Mouse (Mus musculus) CH12.LX (cell line): Measurements from ENCODE around the gene Zcchc24. TPM values are rescaled to one million over a fixed set of nuclear protein-coding genes. Genes with fewer than 3 reads are reported as not detected.

Source experiments
- DNase-seq: peaks from one replicate; pipeline ENCODE4 v3.0.0-alpha.2; 2013; ENCODE audit errors: extremely low read depth
- H3K27ac ChIP-seq: 2 replicates; pipeline ENCODE4 v1.5.1; 2012; ENCODE audit warnings: low read depth, mild to moderate bottlenecking, control low read depth, moderate library complexity; ENCODE audit not compliant: insufficient read depth
- H3K27me3 ChIP-seq: replicated peaks from 2 replicates; pipeline ENCODE3; 2012; ENCODE audit warnings: inconsistent platforms
- H3K36me3 ChIP-seq, 2 experiments: replicated peaks in 1 of 2; 2 replicates each; pipeline versions ENCODE3 to v1.6.1; 2012; ENCODE audit warnings: inconsistent platforms in 1 of 2, low read length in 1 of 2, mild to moderate bottlenecking in 1 of 2, mixed read lengths in 1 of 2, moderate library complexity in 1 of 2; ENCODE audit not compliant: control insufficient read depth in 1 of 2, insufficient read depth in 1 of 2
- H3K4me1 ChIP-seq, 2 experiments: 2 replicates each; pipeline ENCODE4 v1.6.1; 2012; ENCODE audit warnings: inconsistent platforms in 1 of 2, moderate library complexity in 1 of 2; ENCODE audit not compliant: insufficient read depth in 2 of 2, control insufficient read depth in 1 of 2
- H3K4me2 ChIP-seq: 2 replicates; pipeline ENCODE4 v1.6.1; 2012; ENCODE audit warnings: low read depth, mild to moderate bottlenecking, control low read depth; ENCODE audit not compliant: poor library complexity, insufficient read depth, severe bottlenecking
- H3K4me3 ChIP-seq, 3 experiments: fragments of 150-350 bp in 1 of 3; sonication (generic) in 1 of 3; replicated peaks in 1 of 3; 2 replicates each; pipeline versions ENCODE3 to v1.5.1; 2011 to 2012; ENCODE audit warnings: low read depth in 2 of 3, low read length in 2 of 3, mild to moderate bottlenecking in 2 of 3, moderate library complexity in 2 of 3, control low read depth in 1 of 3, improper control_type of control experiment in 1 of 3, inconsistent platforms in 1 of 3, mixed read lengths in 1 of 3; ENCODE audit not compliant: poor library complexity in 1 of 3
- H3K79me2 ChIP-seq: replicated peaks from 2 replicates; pipeline ENCODE4 v1.6.1; 2012; ENCODE audit warnings: mild to moderate bottlenecking, moderate library complexity; ENCODE audit not compliant: control insufficient read depth, poor library complexity, insufficient read depth, severe bottlenecking; ENCODE audit errors: extremely low read depth
- H3K9ac ChIP-seq: 2 replicates; pipeline ENCODE4 v1.6.1; 2012; ENCODE audit warnings: low read depth, mild to moderate bottlenecking, control low read depth, moderate library complexity; ENCODE audit not compliant: insufficient read depth
- H3K9me3 ChIP-seq: replicated peaks from 2 replicates; pipeline ENCODE3; 2012; ENCODE audit warnings: low read length, inconsistent platforms, mixed read lengths
- BHLHE40 ChIP-seq: IDR thresholded peaks from 2 replicates; pipeline ENCODE4 v1.6.1; 2011; ENCODE audit warnings: mild to moderate bottlenecking, low read depth, low read length, improper control_type of control experiment
- CHD2 ChIP-seq: IDR thresholded peaks from 2 replicates; pipeline ENCODE4 v1.6.1; 2011; ENCODE audit warnings: low read length, improper control_type of control experiment
- CTCF ChIP-seq, 2 experiments: IDR thresholded peaks in 1 of 2; conservative IDR thresholded peaks in 1 of 2; 2 replicates each; pipeline ENCODE4 v1.5.1; 2011 to 2012; ENCODE audit warnings: low read depth in 2 of 2, low read length in 2 of 2, improper control_type of control experiment in 1 of 2, inconsistent platforms in 1 of 2, mild to moderate bottlenecking in 1 of 2, moderate library complexity in 1 of 2
- ELF1 ChIP-seq: IDR thresholded peaks from 2 replicates; pipeline ENCODE4 v1.6.1; 2014; ENCODE audit warnings: low read depth, mild to moderate bottlenecking, inconsistent platforms, low read length, improper control_type of control experiment
- ETS1 ChIP-seq: conservative IDR thresholded peaks from 2 replicates; pipeline ENCODE4 v1.6.1; 2012; ENCODE audit warnings: low read depth, mild to moderate bottlenecking, inconsistent platforms, low read length, improper control_type of control experiment, moderate library complexity
- JUN ChIP-seq: IDR thresholded peaks from 2 replicates; pipeline ENCODE4 v1.6.1; 2011; ENCODE audit warnings: low read depth, mild to moderate bottlenecking, low read length, improper control_type of control experiment, moderate library complexity; ENCODE audit not compliant: insufficient read depth
- MAZ ChIP-seq: IDR thresholded peaks from 2 replicates; pipeline ENCODE4 v1.6.1; 2012; ENCODE audit warnings: low read depth, mild to moderate bottlenecking, inconsistent platforms, low read length, improper control_type of control experiment, moderate library complexity
- MEF2A ChIP-seq: IDR thresholded peaks from 2 replicates; pipeline ENCODE4 v1.6.1; 2014; ENCODE audit warnings: low read depth, mild to moderate bottlenecking, inconsistent platforms, low read length, improper control_type of control experiment, borderline replicate concordance
- MXI1 ChIP-seq: IDR thresholded peaks from 2 replicates; pipeline ENCODE4 v1.6.1; 2011; ENCODE audit warnings: mild to moderate bottlenecking, low read depth, low read length, improper control_type of control experiment
- NRF1 ChIP-seq: IDR thresholded peaks from 2 replicates; pipeline ENCODE4 v1.6.1; 2014; ENCODE audit warnings: low read depth, mild to moderate bottlenecking, inconsistent platforms, low read length, improper control_type of control experiment, moderate library complexity
- POLR2A ChIP-seq: IDR thresholded peaks from 2 replicates; pipeline ENCODE4 v1.6.1; 2011; ENCODE audit warnings: low read depth, mild to moderate bottlenecking, improper control_type of control experiment, low read length
- POLR2AphosphoS2 ChIP-seq: IDR thresholded peaks from 2 replicates; pipeline ENCODE4 v1.6.1; 2011; ENCODE audit warnings: low read depth, low read length, improper control_type of control experiment
- RAD21 ChIP-seq: IDR thresholded peaks from 2 replicates; pipeline ENCODE4 v1.6.1; 2011; ENCODE audit warnings: low read depth, mild to moderate bottlenecking, low read length, improper control_type of control experiment, moderate library complexity
- TBP ChIP-seq: conservative IDR thresholded peaks from 2 replicates; pipeline ENCODE4 v1.6.1; 2011; ENCODE audit warnings: low read depth, low read length, improper control_type of control experiment
- UBTF ChIP-seq: IDR thresholded peaks from 2 replicates; pipeline ENCODE4 v1.6.1; 2012; ENCODE audit warnings: low read depth, mild to moderate bottlenecking, inconsistent platforms, low read length, improper control_type of control experiment, moderate library complexity
- USF2 ChIP-seq: conservative IDR thresholded peaks from 2 replicates; pipeline ENCODE4 v1.6.1; 2011; ENCODE audit warnings: low read depth, low read length, improper control_type of control experiment
- ZKSCAN1 ChIP-seq: IDR thresholded peaks from 2 replicates; pipeline ENCODE4 v1.6.1; 2012; ENCODE audit warnings: low read depth, inconsistent platforms, low read length, improper control_type of control experiment, borderline replicate concordance
- ZNF384 ChIP-seq: IDR thresholded peaks from 2 replicates; pipeline ENCODE4 v1.6.1; 2012; ENCODE audit warnings: low read depth, low read length, improper control_type of control experiment, inconsistent platforms
- dilution Hi-C: fragments of 300-500 bp; cut with MboI; formaldehyde crosslinking; loops from 2 replicates; pipeline ENCODE4 v1.14.3; 2020; ENCODE audit warnings: low sequenced_read_pairs; ENCODE audit not compliant: extremely low pct_unique_long_range_greater_than_20kb, extremely low pct_ligation_motif_present
- in situ Hi-C: fragments of 300-500 bp; cut with MboI; formaldehyde crosslinking; loops from 3 replicates; pipeline ENCODE4 v1.14.3; 2019; ENCODE audit warnings: low sequenced_read_pairs, low pct_ligation_motif_present, low pct_unique_long_range_greater_than_20kb, mixed read lengths
- polyA plus RNA-seq: library from polyadenylated mRNA; unstranded; fragments of >175 nt; gene quantifications from 2 replicates; pipeline ENCODE4 v1.2.1, GENCODE M21; 2012; ENCODE audit warnings: low read depth; ENCODE audit not compliant: insufficient read length
- total RNA-seq, 2 experiments: library from RNA; depleted of rRNA; stranded (reverse); fragments of 300-350 nt in 1 of 2; fragments of >200 nt in 1 of 2; gene quantifications; 2 replicates each; pipeline ENCODE4 v1.2.3; 2012 to 2014

Zcchc24 gene
- total and polyA plus RNA-seq, 3 experiments, result 0.05 to 0.44 (median 0.08) TPM

DNA sequence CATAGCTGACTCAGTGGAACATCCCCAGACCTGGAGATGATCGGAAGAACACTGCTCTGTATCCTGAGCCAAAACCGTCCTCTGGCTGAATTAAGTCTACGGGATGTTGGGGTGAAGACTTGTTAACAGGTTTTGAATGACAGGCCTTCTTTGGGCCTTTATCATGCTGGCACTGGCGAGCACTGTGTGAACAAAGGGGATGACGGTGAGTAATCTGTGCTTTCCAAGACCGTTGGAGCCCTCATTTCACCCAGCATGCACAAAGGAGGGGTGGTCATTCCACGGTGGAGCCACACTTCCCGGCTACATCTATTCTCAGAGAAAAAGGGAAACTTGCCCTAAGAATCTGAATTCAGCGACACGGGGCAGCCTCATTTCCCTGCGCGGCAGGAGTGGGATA is 3.7 kb downstream of the Zcchc24 start:
- H3K36me3 ChIP-seq, result no peaks in the 10 kb centered on the region
- peaks cover 8 to 31% of the 10 kb centered on the region in 2 experiments for H3K4me1 ChIP-seq
- no peak overlapping the region for H3K4me2 ChIP-seq
- no peak overlapping the region for H3K4me3 ChIP-seq
- H3K9me3 ChIP-seq, result no peaks in the 10 kb centered on the region
- H3K27me3 ChIP-seq, result peaks cover 76% of the 10 kb centered on the region
- H3K9ac ChIP-seq, result no peak overlapping the region
- H3K79me2 ChIP-seq, result no peaks in the 10 kb centered on the region
- dilution Hi-C loops, result no loop called here
- in situ Hi-C loops, result no loop called here
- no peak for TF ChIP-seq MAZ
- TF ChIP-seq, all 38 proteins: peak for 0
- no peak overlapping the region for H3K27ac ChIP-seq
- no peak for DNase-seq

DNA sequence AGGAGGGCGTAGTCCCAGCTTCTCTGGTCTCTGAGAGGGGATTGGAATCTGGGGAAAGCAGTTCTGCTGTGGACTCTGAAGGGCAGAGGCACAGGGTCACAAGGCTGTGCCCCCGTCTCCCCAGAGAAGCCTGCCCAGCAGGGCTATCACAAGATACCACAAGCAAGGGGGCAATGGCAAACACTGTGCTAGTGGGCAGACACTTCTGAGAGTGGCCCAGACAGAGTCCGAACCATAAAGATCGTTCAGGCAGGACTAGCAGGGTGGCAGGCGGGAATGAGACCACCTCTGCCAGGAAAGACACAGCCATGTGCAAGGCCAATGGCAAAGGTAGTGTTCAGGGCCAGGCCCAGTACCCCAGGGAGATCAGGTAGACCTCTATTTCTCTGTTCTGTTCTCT is 7.7 kb downstream of the Zcchc24 start:
- no peak for TF ChIP-seq CTCF (conservative IDR thresholded peaks at IDR 0.05 in 1 of 2, IDR thresholded peaks at IDR 0.05 in 1 of 2; ENCODE audit: low read depth in 2 of 2, low read length in 2 of 2)
- peaks cover 74% of the 10 kb centered on the region for H3K27me3 ChIP-seq
- no peaks in the 10 kb centered on the region for H3K79me2 ChIP-seq
- no peaks in the 10 kb centered on the region for H3K36me3 ChIP-seq
- H3K4me3 ChIP-seq, result no peak overlapping the region
- in situ Hi-C loops, result no loop called here
- no peaks in the 10 kb centered on the region for H3K9me3 ChIP-seq
- H3K4me2 ChIP-seq, result no peak overlapping the region
- peaks cover 2 to 9% of the 10 kb centered on the region in 2 experiments; a peak in 3 of 4 replicates for H3K4me1 ChIP-seq
- no peak for DNase-seq
- dilution Hi-C loops, result no loop called here
- H3K27ac ChIP-seq, result no peak overlapping the region
- H3K9ac ChIP-seq, result no peak overlapping the region

DNA sequence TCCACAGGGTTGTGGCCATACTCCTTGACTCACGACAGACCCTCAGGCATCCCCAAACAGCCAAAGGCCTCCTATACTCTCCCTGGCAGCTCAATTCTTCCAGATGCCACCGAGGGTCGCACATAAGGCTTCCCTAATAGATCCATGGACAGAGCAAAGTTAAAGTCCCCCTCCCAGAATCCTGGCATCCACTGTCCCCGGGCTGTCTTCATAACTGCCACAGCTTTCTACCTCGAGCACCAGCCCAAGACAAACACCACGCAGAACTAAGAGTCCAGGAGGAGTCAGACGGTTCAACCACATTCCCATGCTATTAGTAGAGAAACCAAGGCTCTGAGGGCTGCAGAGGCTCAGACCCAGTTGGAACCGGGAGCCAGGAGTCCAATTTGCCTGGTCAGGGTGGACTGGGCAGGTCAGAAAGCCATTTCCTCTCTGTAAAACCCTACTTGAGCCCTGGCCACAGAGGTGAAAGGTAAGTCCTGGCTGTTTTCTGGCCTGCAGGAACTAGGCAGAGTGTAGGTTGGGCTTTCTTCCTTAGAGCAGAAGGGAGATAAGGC is 8.8 kb downstream of the Zcchc24 start:
- TF ChIP-seq UBTF (no peak), JUN (no peak), ETS1 (no peak), MEF2A (no peak), RAD21 (no peak), USF2 (no peak), POLR2AphosphoS2 (no peak), MXI1 (no peak), ELF1 (no peak), POLR2A (no peak), ZKSCAN1 (no peak), CHD2 (no peak), BHLHE40 (no peak), TBP (no peak), NRF1 (no peak), ZNF384 (no peak)
- TF ChIP-seq, all 38 proteins: peak for 0
- no peaks in the 10 kb centered on the region for H3K9me3 ChIP-seq
- H3K9ac ChIP-seq, result no peak overlapping the region
- H3K79me2 ChIP-seq, result no peaks in the 10 kb centered on the region
- dilution Hi-C loops, result no loop called here
- no peak for DNase-seq
- H3K4me1 ChIP-seq, result no peaks in the 10 kb centered on the region
- no peak overlapping the region for H3K4me3 ChIP-seq
- no peak overlapping the region for H3K27ac ChIP-seq
- no peak overlapping the region for H3K4me2 ChIP-seq
- peaks cover 68% of the 10 kb centered on the region for H3K27me3 ChIP-seq
- in situ Hi-C loops, result no loop called here
- H3K36me3 ChIP-seq, result no peaks in the 10 kb centered on the region
